In the genomic region with DNA sequence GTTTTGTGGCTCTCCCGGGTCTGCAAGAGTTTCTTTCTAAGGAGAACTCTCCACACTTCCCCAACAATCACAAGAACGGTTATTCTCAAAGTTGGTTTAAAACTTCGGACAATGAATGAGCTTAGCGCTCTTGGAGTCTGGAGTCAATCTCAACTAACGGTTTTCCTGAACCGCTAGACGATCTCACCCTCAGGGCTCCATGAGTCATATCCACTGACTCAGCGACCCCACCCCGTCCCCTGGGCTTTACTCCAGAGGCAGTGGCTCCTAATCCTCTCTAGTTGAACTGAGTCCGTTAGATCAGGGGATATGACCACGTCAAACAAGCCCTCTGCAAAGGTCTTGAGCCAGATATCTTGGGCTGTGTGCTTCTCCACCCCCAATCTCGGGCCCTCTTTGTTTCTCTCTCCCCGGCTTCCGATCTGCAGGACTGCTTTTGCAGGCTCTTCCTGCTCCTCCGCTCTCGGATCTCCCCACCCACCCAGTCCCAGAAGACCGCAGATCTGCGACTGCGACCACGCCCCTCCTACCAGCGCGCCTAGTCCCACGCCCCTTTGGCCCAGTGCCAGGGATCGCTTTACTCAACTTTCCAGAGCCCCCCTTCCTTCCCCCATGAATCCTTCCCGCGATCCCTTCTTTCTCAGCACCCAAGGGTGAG, we compare ENCODE assay signal across 8 mouse cellular contexts. TPM values are rescaled to one million over a fixed set of nuclear protein-coding genes. Genes with fewer than 3 reads are reported as not detected.
DNase-seq lines count a peak whose midpoint lies in the region; ATAC-seq lines count a peak whose summit lies in the region.

A gene (plus strand): TSS at position 520 of the 658 bp plus-strand sequence.

- peak; percentile 51 for ATAC-seq in frontal cortex, adult (ENCODE audit: low TSS enrichment)
- ATAC-seq in common myeloid progenitor, adult 5-6 weeks (replicated peaks; ENCODE audit: low read depth, poor library complexity, severe bottlenecking) = peak; percentile 55

- intact Hi-C loops in left cerebral cortex, postnatal 25 days (cut with DNase I) = loop anchor here (2.0 kb wide), 1 partner anchor 29 kb away; a partner anchor contains a TSS

- DNase-seq in frontal cortex, postnatal 36 days (ENCODE audit: low spot score in 2 of 2) = no peak
- peak; percentile 94 for DNase-seq in gastrocnemius, postnatal 10 days
- DNase-seq in hindlimb bud, embryonic 11.5 days (ENCODE audit: extremely low spot score, low read depth, low spot score) = peak; percentile 76
- peak; percentile 24 to 30 for DNase-seq in left cerebral cortex, postnatal 25 days (ENCODE audit: low spot score in 2 of 2)
- DNase-seq in mesoderm, embryonic 11.5 days (ENCODE audit: low read depth, low spot score) = peak; percentile 96
- DNase-seq in spleen, adult 12 weeks (ENCODE audit: low spot score) = peak; percentile 55

RNA-seq across cellular contexts. Expression of the gene that starts here (rescaled TPM):
- 707 and 896 TPM in 2 replicates for total RNA-seq in common myeloid progenitor, adult 5-6 weeks (2017)
- total RNA-seq in gastrocnemius, postnatal 10 days (2021) = 100 to 1,000 TPM; 573 to 685 TPM
- 10 to 100 TPM; 56.3 to 56.4 TPM for total RNA-seq in left cerebral cortex, postnatal 25 days (2021)

Comparison
In these comparisons a context has a peak if more than half of its experiments do, and no peak if none do; other contexts are left out.
1. RNA of the gene that starts here (total RNA-seq): 707 to 896 TPM in common myeloid progenitor, adult 5-6 weeks and 573 to 685 TPM in gastrocnemius, postnatal 10 days; 56.3 to 56.4 TPM in left cerebral cortex, postnatal 25 days; every median in the first group is over 10 times any median in the second.
2. DNase-seq: peak in gastrocnemius, postnatal 10 days (single experiment), hindlimb bud, embryonic 11.5 days (single experiment), left cerebral cortex, postnatal 25 days (2 of 2), mesoderm, embryonic 11.5 days (single experiment) and spleen, adult 12 weeks (single experiment); none in frontal cortex, postnatal 36 days (0 of 2).